Mouse (Mus musculus): ENCODE measurements around the gene Ccndbp1. TPM values are rescaled to one million over a fixed set of nuclear protein-coding genes. Genes with fewer than 3 reads are reported as not detected.
A peak's percentile ranks its signal among the peaks of the same experiment; 100 is the strongest.
"Not testable (repeated sequence)": the region's sequence is repeated elsewhere in the genome, so short reads cannot be mapped to it uniquely, and the experiment has no call there.

The Ccndbp1 gene
- polyA plus RNA-seq, 1 experiment from 2014 or later = 34.4 TPM

GRCm38 (mm10) chr2:121006986-121007385, 1.2 kb upstream of the Ccndbp1 start:
- Histone ChIP-seq H3K36me3 (peaks cover 7% of the 10 kb centered on the region), H3K4me1 (peaks cover 15% of the 10 kb centered on the region), H3K4me3 (no peak overlapping the region), H3K9me3 (replicated peaks) (no peaks in the 10 kb centered on the region), H3K27ac (replicated peaks) (no peak overlapping the region), H3K27me3 (ENCODE audit: low read depth, poor library complexity, severe bottlenecking) (no peaks in the 10 kb centered on the region)
- no peak for DNase-seq (ENCODE audit: low spot score)
- 90% methylated on average over 1 of the region's 1 CpGs for WGBS

- H3K27ac ChIP-seq (replicated peaks) = peak overlapping the region; percentile 80
- peaks cover 23% of the 10 kb centered on the region for H3K36me3 ChIP-seq
- DNase-seq (ENCODE audit: low spot score) = no peak
- H3K4me1 ChIP-seq = peaks cover 15% of the 10 kb centered on the region
- WGBS = 1% methylated on average over 12 of the region's 12 CpGs
- H3K27me3 ChIP-seq (ENCODE audit: low read depth, poor library complexity, severe bottlenecking) = no peaks in the 10 kb centered on the region
- H3K4me3 ChIP-seq = peak overlapping the region; percentile 86
- no peaks in the 10 kb centered on the region for H3K9me3 ChIP-seq (replicated peaks)
Measured at GRCm38 (mm10) chr2:121008664-121009007, 433 bp downstream of the Ccndbp1 start.

- no peaks in the 10 kb centered on the region for H3K27me3 ChIP-seq (ENCODE audit: low read depth, poor library complexity, severe bottlenecking)
- peak overlapping the region; percentile 86 for H3K4me3 ChIP-seq
- peaks cover 15% of the 10 kb centered on the region for H3K4me1 ChIP-seq
- no peak overlapping the region for H3K27ac ChIP-seq (replicated peaks)
- H3K36me3 ChIP-seq = peaks cover 25% of the 10 kb centered on the region
- no peaks in the 10 kb centered on the region for H3K9me3 ChIP-seq (replicated peaks)
- DNase-seq (ENCODE audit: low spot score) = no peak
- WGBS = 29% methylated on average over 5 of the region's 5 CpGs
Measured at GRCm38 (mm10) chr2:121009071-121009677, 971 bp downstream of the Ccndbp1 start.

GRCm38 (mm10) chr2:121012676-121013075, 4.5 kb downstream of the Ccndbp1 start:
- Histone ChIP-seq H3K27me3 (ENCODE audit: low read depth, poor library complexity, severe bottlenecking) (no peaks in the 10 kb centered on the region), H3K4me3 (no peak overlapping the region), H3K27ac (replicated peaks) (no peak overlapping the region), H3K9me3 (replicated peaks) (0 out of 2 replicates have a peak, but pooled peaks cover 2% of the 10 kb centered on the region), H3K36me3 (peaks cover 46% of the 10 kb centered on the region), H3K4me1 (peaks cover 15% of the 10 kb centered on the region)
- WGBS = 88% methylated on average over 9 of the region's 9 CpGs
- DNase-seq (ENCODE audit: low spot score) = no peak

GRCm38 (mm10) chr2:121015507-121015906, 7.3 kb downstream of the Ccndbp1 start:
- H3K9me3 ChIP-seq (replicated peaks) = 0 out of 2 replicates have a peak, but pooled peaks cover 5% of the 10 kb centered on the region
- WGBS = 80% methylated on average over 2 of the region's 2 CpGs
- H3K36me3 ChIP-seq = peaks cover 54% of the 10 kb centered on the region
- H3K27me3 ChIP-seq (ENCODE audit: low read depth, poor library complexity, severe bottlenecking) = no peaks in the 10 kb centered on the region
- H3K4me3 ChIP-seq = no peak overlapping the region
- H3K4me1 ChIP-seq = no peaks in the 10 kb centered on the region
- no peak for DNase-seq (ENCODE audit: low spot score)
- H3K27ac ChIP-seq (replicated peaks) = no peak overlapping the region

GRCm38 (mm10) chr2:121016226-121016625, 8.0 kb downstream of the Ccndbp1 start:
- WGBS = 89% methylated on average over 9 of the region's 9 CpGs
- peaks cover 53% of the 10 kb centered on the region for H3K36me3 ChIP-seq
- H3K4me3 ChIP-seq = no peak overlapping the region
- H3K27me3 ChIP-seq (ENCODE audit: low read depth, poor library complexity, severe bottlenecking) = no peaks in the 10 kb centered on the region
- H3K27ac ChIP-seq (replicated peaks) = no peak overlapping the region
- DNase-seq (ENCODE audit: low spot score) = no peak
- no peaks in the 10 kb centered on the region for H3K4me1 ChIP-seq
- H3K9me3 ChIP-seq (replicated peaks) = 0 out of 2 replicates have a peak, but pooled peaks cover 5% of the 10 kb centered on the region

- 97% methylated on average over 1 of the region's 1 CpGs for WGBS
- DNase-seq (ENCODE audit: low spot score) = no peak
- H3K36me3 ChIP-seq = peaks cover 45% of the 10 kb centered on the region
- no peak overlapping the region for H3K4me3 ChIP-seq
- H3K27ac ChIP-seq (replicated peaks) = no peak overlapping the region
- 0 out of 2 replicates have a peak, but pooled peaks cover 5% of the 10 kb centered on the region for H3K9me3 ChIP-seq (replicated peaks)
- H3K27me3 ChIP-seq (ENCODE audit: low read depth, poor library complexity, severe bottlenecking) = no peaks in the 10 kb centered on the region
- no peaks in the 10 kb centered on the region for H3K4me1 ChIP-seq
Measured at GRCm38 (mm10) chr2:121017151-121017550, 8.9 kb downstream of the Ccndbp1 start.

- WGBS = 70% methylated on average over 5 of the region's 5 CpGs
- Histone ChIP-seq H3K4me3 (no peak overlapping the region), H3K27me3 (ENCODE audit: low read depth, poor library complexity, severe bottlenecking) (no peaks in the 10 kb centered on the region), H3K9me3 (replicated peaks) (0 out of 2 replicates have a peak, but pooled peaks cover 1% of the 10 kb centered on the region), H3K27ac (replicated peaks) (no peak overlapping the region), H3K4me1 (no peaks in the 10 kb centered on the region; the same call in 1 of the 2 replicates), H3K36me3 (peaks cover 5% of the 10 kb centered on the region)
- no peak for DNase-seq (ENCODE audit: low spot score)
Measured at GRCm38 (mm10) chr2:121022918-121023317, 14.7 kb downstream of the Ccndbp1 start.

- no peak for DNase-seq (ENCODE audit: low spot score)
- Histone ChIP-seq H3K27me3 (ENCODE audit: low read depth, poor library complexity, severe bottlenecking) (no peaks in the 10 kb centered on the region), H3K27ac (replicated peaks) (no peak within 1 kb of the TSS), H3K36me3 (no peaks in the 10 kb centered on the region), H3K9me3 (replicated peaks) (no peaks in the 10 kb centered on the region), H3K4me3 (0 out of 2 replicates have a peak within 1 kb of the TSS, but pooled peaks have one; percentile 9), H3K4me1 (no peaks in the 10 kb centered on the region)
- 71% methylated on average over 5 of the region's 5 CpGs for WGBS
Measured at GRCm38 (mm10) chr2:121036733-121037341, 28.6 kb downstream of the Ccndbp1 start, which contains the start of gene Epb42. Epb42 (minus strand) TSS chr2:121037072.

GRCm38 (mm10) chr2:121038851-121039250, 30.6 kb downstream of the Ccndbp1 start:
- H3K4me3 ChIP-seq; H3K27ac ChIP-seq (replicated peaks); H3K9me3 ChIP-seq (replicated peaks); H3K36me3 ChIP-seq; H3K27me3 ChIP-seq (ENCODE audit: low read depth, poor library complexity, severe bottlenecking); DNase-seq (ENCODE audit: low spot score); H3K4me1 ChIP-seq: not testable (repeated sequence)
- WGBS = 100% methylated on average over 1 of the region's 1 CpGs

- 93% methylated on average over 1 of the region's 1 CpGs for WGBS
Measured at GRCm38 (mm10) chr2:121039382-121039781, 31.2 kb downstream of the Ccndbp1 start.

GRCm38 (mm10) chr2:121041098-121041497, 32.9 kb downstream of the Ccndbp1 start:
- no peaks in the 10 kb centered on the region for H3K4me1 ChIP-seq
- WGBS = 57% methylated on average over 5 of the region's 5 CpGs
- no peak for DNase-seq (ENCODE audit: low spot score)
- no peak overlapping the region for H3K4me3 ChIP-seq
- no peaks in the 10 kb centered on the region for H3K9me3 ChIP-seq (replicated peaks)
- no peaks in the 10 kb centered on the region for H3K27me3 ChIP-seq (ENCODE audit: low read depth, poor library complexity, severe bottlenecking)
- H3K36me3 ChIP-seq = no peaks in the 10 kb centered on the region
- H3K27ac ChIP-seq (replicated peaks) = no peak overlapping the region

More at GRCm38 (mm10) chr2:121039382-121039781, 31.2 kb downstream of the Ccndbp1 start:
- Histone ChIP-seq H3K36me3 (no peaks in the 10 kb centered on the region), H3K4me1 (no peaks in the 10 kb centered on the region), H3K9me3 (replicated peaks) (no peaks in the 10 kb centered on the region), H3K27me3 (ENCODE audit: low read depth, poor library complexity, severe bottlenecking) (no peaks in the 10 kb centered on the region), H3K4me3 (no peak overlapping the region), H3K27ac (replicated peaks) (no peak overlapping the region)
- no peak for DNase-seq (ENCODE audit: low spot score)

- no peak overlapping the region for H3K27ac ChIP-seq (replicated peaks)
- WGBS = 72% methylated on average over 4 of the region's 4 CpGs
Measured at GRCm38 (mm10) chr2:121045653-121046052, 37.5 kb downstream of the Ccndbp1 start.

More at GRCm38 (mm10) chr2:121045653-121046052, 37.5 kb downstream of the Ccndbp1 start:
- H3K36me3 ChIP-seq = no peaks in the 10 kb centered on the region
- H3K4me1 ChIP-seq = no peaks in the 10 kb centered on the region
- no peak for DNase-seq (ENCODE audit: low spot score)
- H3K9me3 ChIP-seq (replicated peaks) = no peaks in the 10 kb centered on the region
- no peaks in the 10 kb centered on the region for H3K27me3 ChIP-seq (ENCODE audit: low read depth, poor library complexity, severe bottlenecking)
- no peak overlapping the region for H3K4me3 ChIP-seq
